Mouse (Mus musculus): ENCODE measurements around the gene As3mt.

GRCm38 (mm10) chr19:46769759-46770158 lies 62.5 kb downstream of the As3mt start:
- TF ChIP-seq EP300 (IDR thresholded peaks at IDR 0.05) (no peak), CTCF (IDR thresholded peaks at IDR 0.05) (no peak)
